Mouse (Mus musculus) heart, postnatal 0 days (tissue): ENCODE results near the gene Cdadc1.

Source experiments
- CTCF ChIP-seq: IDR thresholded peaks from 2 replicates; pipeline ENCODE4 v1.5.1; 2016; ENCODE audit warnings: antibody characterized with exemption, control low read depth, low read depth
- EP300 ChIP-seq: IDR thresholded peaks from 2 replicates; pipeline ENCODE4 v1.6.1; 2016; ENCODE audit warnings: antibody characterized with exemption, low read depth

DNA sequence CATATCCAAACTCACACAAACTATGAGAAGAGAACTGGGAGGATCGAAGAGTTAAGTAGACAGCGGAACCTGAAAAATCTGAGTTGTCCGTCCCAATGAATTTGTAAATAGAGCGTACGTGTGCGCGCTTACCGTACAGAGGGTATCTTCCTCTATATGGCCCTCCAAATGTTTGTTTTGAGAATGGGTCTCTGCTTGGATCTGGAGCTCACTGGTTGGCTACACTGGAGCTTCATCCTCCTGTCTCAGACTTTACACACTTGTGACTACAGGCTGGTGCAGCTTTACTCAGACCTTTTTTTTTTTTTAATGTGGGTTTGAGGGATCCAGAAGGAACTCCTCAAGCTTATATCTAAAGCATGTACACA, 485 bp upstream of the Cdadc1 start:
- TF ChIP-seq CTCF (no peak), EP300 (no peak)
